Comparison of ENCODE assay signal across 15 mouse cellular contexts in genomic region chr9:109899361-109899760, GRCm38 (mm10). TPM values are rescaled to one million over a fixed set of nuclear protein-coding genes. Genes with fewer than 3 reads are reported as not detected.
A peak's percentile ranks its signal among the peaks of the same experiment; 100 is the strongest.
DNase-seq lines count a peak whose midpoint lies in the region; ATAC-seq and TF ChIP-seq lines count a peak whose summit lies in the region.
"Had no signal": no experiment of that assay in that cellular context is flagged by ENCODE, and none has a peak within 500 bp of the region (broad histone marks: within the 10 kb centered on the region; RNA-seq: fewer than 3 reads in every experiment).

No protein-coding gene starts in this region.

- H3K79me2 ChIP-seq in liver, adult 2 months (ENCODE audit: control insufficient read depth, insufficient read depth, low read length): no peaks in the 10 kb centered on the region

- H3K36me3 ChIP-seq in heart, embryonic 11.5 days (ENCODE audit: control insufficient read depth, insufficient read depth, low read length): 0 out of 2 replicates have a peak, but pooled peaks cover 4% of the 10 kb centered on the region
- no peaks in the 10 kb centered on the region for H3K36me3 ChIP-seq in liver, adult 2 months (ENCODE audit: control insufficient read depth, insufficient read depth, low read length)
- H3K36me3 ChIP-seq in ES-Bruce4 (ENCODE audit: control insufficient read depth, insufficient read depth, low read length, poor library complexity, severe bottlenecking): 0 out of 2 replicates have a peak, but pooled peaks cover under 1% of the 10 kb centered on the region
- H3K36me3 ChIP-seq in embryonic facial prominence, embryonic 14.5 days (ENCODE audit: control insufficient read depth, insufficient read depth, low read length): peaks cover 8% of the 10 kb centered on the region; the same call in 1 of the 2 replicates

- H3K4me3 ChIP-seq in heart, embryonic 11.5 days (ENCODE audit: low read depth, low read length): no peak overlapping the region
- H3K4me3 ChIP-seq in liver, adult 2 months (ENCODE audit: insufficient read depth, low read depth, low read length): no peak overlapping the region
- peak overlapping the region; percentile 41 for H3K4me3 ChIP-seq in ES-Bruce4 (ENCODE audit: low read depth, low read length)
- no peak overlapping the region for H3K4me3 ChIP-seq in embryonic facial prominence, embryonic 14.5 days (ENCODE audit: low read depth, low read length)
- H3K4me3 ChIP-seq: hindbrain, embryonic 10.5 days; liver, embryonic 13.5 days; megakaryocyte, embryonic 14.5 days had no signal

- no peak overlapping the region for H3K4me2 ChIP-seq in heart, embryonic 11.5 days
- no peak overlapping the region for H3K4me2 ChIP-seq in embryonic facial prominence, embryonic 14.5 days (ENCODE audit: low read depth, low read length)
- H3K4me2 ChIP-seq: liver, embryonic 13.5 days had no signal

- TF ChIP-seq CTCF in liver, adult 2 months (IDR thresholded peaks at IDR 0.05; ENCODE audit: low read depth, low read length): no peak
- TF ChIP-seq CTCF in ES-Bruce4 (IDR thresholded peaks at IDR 0.05; ENCODE audit: low read depth, low read length): no peak

- H3K4me1 ChIP-seq in heart, embryonic 11.5 days (ENCODE audit: control insufficient read depth, insufficient read depth, low read length): peaks cover 5% of the 10 kb centered on the region; the same call in 1 of the 2 replicates
- peaks cover 16% of the 10 kb centered on the region for H3K4me1 ChIP-seq in liver, adult 2 months (ENCODE audit: control insufficient read depth, insufficient read depth, low read length)
- H3K4me1 ChIP-seq in ES-Bruce4 (ENCODE audit: control insufficient read depth, insufficient read depth, low read length): peaks cover 15% of the 10 kb centered on the region
- H3K4me1 ChIP-seq in embryonic facial prominence, embryonic 14.5 days (ENCODE audit: control insufficient read depth, insufficient read depth, low read length): 0 out of 2 replicates have a peak, but pooled peaks cover 2% of the 10 kb centered on the region

- H3K9ac ChIP-seq in heart, embryonic 11.5 days (ENCODE audit: low read depth, low read length): 0 out of 2 replicates have a peak overlapping the region, but pooled peaks have one; percentile 46
- no peak overlapping the region for H3K9ac ChIP-seq in liver, adult 2 months (ENCODE audit: low read depth, low read length)
- H3K9ac ChIP-seq in ES-Bruce4 (ENCODE audit: low read depth, poor library complexity, severe bottlenecking): peak overlapping the region; percentile 37; the same call in 1 of the 2 replicates
- 0 out of 2 replicates have a peak overlapping the region, but pooled peaks have one; percentile 1 for H3K9ac ChIP-seq in embryonic facial prominence, embryonic 14.5 days (ENCODE audit: low read depth, low read length)
- H3K9ac ChIP-seq: liver, embryonic 13.5 days had no signal

- H3K27me3 ChIP-seq in heart, embryonic 11.5 days (ENCODE audit: control insufficient read depth, insufficient read depth, low read length): no peaks in the 10 kb centered on the region
- H3K27me3 ChIP-seq in liver, adult 2 months (ENCODE audit: control insufficient read depth, insufficient read depth, low read length): no peaks in the 10 kb centered on the region
- H3K27me3 ChIP-seq in ES-Bruce4 (ENCODE audit: control insufficient read depth, insufficient read depth, low read length, poor library complexity, severe bottlenecking): no peaks in the 10 kb centered on the region
- H3K27me3 ChIP-seq in embryonic facial prominence, embryonic 14.5 days (replicated peaks; ENCODE audit: control insufficient read depth, insufficient read depth, low read length): no peaks in the 10 kb centered on the region
- H3K27me3 ChIP-seq: liver, embryonic 13.5 days had no signal

- ATAC-seq in heart, embryonic 11.5 days (replicated peaks; ENCODE audit: insufficient number of reproducible peaks, low FRiP score, low TSS enrichment): no peak
- ATAC-seq in embryonic facial prominence, embryonic 14.5 days (ENCODE audit: low read depth): no peak

- H3K9me3 ChIP-seq in heart, embryonic 11.5 days (replicated peaks; ENCODE audit: control insufficient read depth, low read length): no peaks in the 10 kb centered on the region
- no peaks in the 10 kb centered on the region for H3K9me3 ChIP-seq in ES-Bruce4 (replicated peaks; ENCODE audit: control insufficient read depth, insufficient read depth, low read length, poor library complexity, severe bottlenecking)
- H3K9me3 ChIP-seq in embryonic facial prominence, embryonic 14.5 days (ENCODE audit: control insufficient read depth, low read length): no peaks in the 10 kb centered on the region
- H3K9me3 ChIP-seq: hindbrain, embryonic 10.5 days; liver, embryonic 13.5 days; megakaryocyte, embryonic 14.5 days had no signal

- peak overlapping the region; percentile 22; the same call in 1 of the 2 replicates for H3K27ac ChIP-seq in heart, embryonic 11.5 days (ENCODE audit: low read depth, low read length)
- peak overlapping the region; percentile 63 for H3K27ac ChIP-seq in liver, adult 2 months (replicated peaks; ENCODE audit: insufficient read depth, low read depth, low read length)
- peak overlapping the region; percentile 75 for H3K27ac ChIP-seq in ES-Bruce4 (ENCODE audit: insufficient read depth, low read length)
- H3K27ac ChIP-seq in embryonic facial prominence, embryonic 14.5 days (replicated peaks; ENCODE audit: low read depth, low read length): no peak overlapping the region
- H3K27ac ChIP-seq: hindbrain, embryonic 10.5 days; liver, embryonic 13.5 days had no signal

- TF ChIP-seq POLR2A in liver, adult 2 months (IDR thresholded peaks at IDR 0.05; ENCODE audit: extremely low read depth, insufficient read depth, low read length): no peak
- TF ChIP-seq POLR2A in ES-Bruce4 (IDR thresholded peaks at IDR 0.05; ENCODE audit: insufficient read depth, low read length): peak; percentile 27

- intact Hi-C loops in heart, postnatal 36 days (cut with DNase I): no loop called here

- 61% methylated on average over 7 of the region's 15 CpGs for WGBS in heart, embryonic 11.5 days (ENCODE audit: insufficient replicate concordance)
- 45% methylated on average over 13 of the region's 15 CpGs for WGBS in liver, adult 2 months
- WGBS in embryonic facial prominence, embryonic 14.5 days: 68% methylated on average over 11 of the region's 15 CpGs

- 0 out of 2 replicates have a peak, but pooled peaks have one; percentile 15 for TF ChIP-seq EP300 in ES-Bruce4 (IDR thresholded peaks at IDR 0.05; ENCODE audit: insufficient read depth, low read depth, low read length)

- DNase-seq in heart, postnatal 36 days: no peak
- no peak for DNase-seq in liver, adult 2 months (ENCODE audit: extremely low read depth, low read depth, low spot score)
- DNase-seq in liver: no peak
- no peak for DNase-seq in embryonic facial prominence, embryonic 14.5 days (ENCODE audit: low spot score)
- no peak for DNase-seq in adrenal gland, postnatal 25 days
- no peak for DNase-seq in cerebellum, postnatal 4 days (ENCODE audit: low spot score in 2 of 2)
- DNase-seq: B cell, adult 2 months; cerebellum, adult 8-10 months; liver, embryonic 13.5 days had no signal

RNA-seq across cellular contexts. Expression of gene Cdc25a, which starts 24.0 kb away (rescaled TPM):
- 22.0 and 23.7 TPM in 2 replicates for polyA plus RNA-seq in heart, embryonic 11.5 days (2014; fragmentation: Nextera tagmentation; extraction: Ambion mirVana)
- 1 to 10 TPM; 4.4 to 6.3 TPM for total RNA-seq in heart, postnatal 36 days (2021)
- 0.92 and 2.1 TPM in 2 replicates for total RNA-seq in liver, adult 2 months (2014; rRNA removed)
- 0.73 and 0.87 TPM in 2 replicates for polyA plus RNA-seq in liver, adult 2 months (2012; rRNA removed)
- 74.3 and 75.6 TPM in 2 replicates for polyA plus RNA-seq in ES-Bruce4 (2011; ENCODE audit: insufficient read depth, insufficient read length, low read depth, missing spikeins)
- polyA plus RNA-seq in embryonic facial prominence, embryonic 14.5 days (2014; fragmentation: Nextera tagmentation; extraction: Ambion mirVana): 24.5 and 28.4 TPM in 2 replicates
- total RNA-seq in adrenal gland, postnatal 25 days (2021): 11.5 and 12.9 TPM in 2 replicates

RNA-seq across cellular contexts. Expression of gene Map4, which starts 31.9 kb away (rescaled TPM):
- polyA plus RNA-seq in heart, embryonic 11.5 days (2014; fragmentation: Nextera tagmentation; extraction: Ambion mirVana): 64.9 and 93.6 TPM in 2 replicates
- 100 to 1,000 TPM; 316 to 318 TPM for total RNA-seq in heart, postnatal 36 days (2021)
- total RNA-seq in liver, adult 2 months (2014; rRNA removed): 16.8 and 19.3 TPM in 2 replicates
- polyA plus RNA-seq in liver, adult 2 months (2012; rRNA removed): 43.2 and 50.9 TPM in 2 replicates
- polyA plus RNA-seq in ES-Bruce4 (2011; ENCODE audit: insufficient read depth, insufficient read length, low read depth, missing spikeins): 161 and 185 TPM in 2 replicates
- polyA plus RNA-seq in embryonic facial prominence, embryonic 14.5 days (2014; fragmentation: Nextera tagmentation; extraction: Ambion mirVana): 101 and 112 TPM in 2 replicates
- total RNA-seq in adrenal gland, postnatal 25 days (2021): 83.4 and 92.8 TPM in 2 replicates

RNA-seq across cellular contexts. Expression of gene Camp, which starts 49.9 kb away (rescaled TPM):
- polyA plus RNA-seq in heart, embryonic 11.5 days (2014; fragmentation: Nextera tagmentation; extraction: Ambion mirVana): 1.1 TPM in 1 of 2 replicates, not detected in the other
- not detected for total RNA-seq in heart, postnatal 36 days (2021)
- total RNA-seq in liver, adult 2 months (2014; rRNA removed): not detected in 2 replicates
- 0.17 and 0.45 TPM in 2 replicates for polyA plus RNA-seq in liver, adult 2 months (2012; rRNA removed)
- not detected in 2 replicates for polyA plus RNA-seq in ES-Bruce4 (2011; ENCODE audit: insufficient read depth, insufficient read length, low read depth, missing spikeins)
- 4.1 and 4.9 TPM in 2 replicates for polyA plus RNA-seq in embryonic facial prominence, embryonic 14.5 days (2014; fragmentation: Nextera tagmentation; extraction: Ambion mirVana)
- total RNA-seq in adrenal gland, postnatal 25 days (2021): not detected in 2 replicates
- total RNA-seq: layer of hippocampus, adult 8-10 months; monocyte, adult 5-6 weeks had no signal
- polyA plus RNA-seq: hindbrain, embryonic 10.5 days had no signal

Comparison
In these comparisons a context has a peak if more than half of its experiments do, and no peak if none do; other contexts are left out.
1. RNA of gene Cdc25a, which starts 24.0 kb away (polyA plus RNA-seq): 74.3 to 75.6 TPM in ES-Bruce4, 24.5 to 28.4 TPM in embryonic facial prominence, embryonic 14.5 days and 22.0 to 23.7 TPM in heart, embryonic 11.5 days; 0.73 to 0.87 TPM in liver, adult 2 months; every median in the first group is over 10 times any median in the second.